Mouse (Mus musculus): ENCODE data around the gene Tom1. TPM values are rescaled to one million over a fixed set of nuclear protein-coding genes. Genes with fewer than 3 reads are reported as not detected.

The Tom1 gene
- 0.66 TPM for polyA plus RNA-seq (2014; fragmentation: Illumina TruSeq; extraction: RNeasy Lipid Tissue Mini Kit (QIAGEN cat#74804))

GRCm38 (mm10) chr8:75033511-75034243 is at the start of gene Tom1:
TSS of gene Tom1 (plus strand) at chr8:75033705.

GRCm38 (mm10) chr8:74993081-74993474 is 40.4 kb upstream of the Tom1 start, which contains the start of gene Hmgxb4:
TSS of gene Hmgxb4 (plus strand) at chr8:74993356.

GRCm38 (mm10) chr8:75093399-75094156 is 60.1 kb downstream of the Tom1 start, which contains the start of gene Hmox1:
TSS of gene Hmox1 (plus strand) at chr8:75093621.

GRCm38 (mm10) chr8:75109236-75109967 is 75.9 kb downstream of the Tom1 start, which contains the start of gene Mcm5:
TSS of gene Mcm5 (plus strand) at chr8:75109569.

Other genes with a start within 250 kb of the Tom1 start
- gene Isx, start 160.5 kb upstream of the Tom1 start, polyA plus RNA-seq (2014; fragmentation: Illumina TruSeq; extraction: RNeasy Lipid Tissue Mini Kit (QIAGEN cat#74804)) = not detected
- 43.0 TPM for gene Hmgxb4, start 40.3 kb upstream of the Tom1 start, polyA plus RNA-seq (2014; fragmentation: Illumina TruSeq; extraction: RNeasy Lipid Tissue Mini Kit (QIAGEN cat#74804))
- gene Hmox1, start 59.9 kb downstream of the Tom1 start, polyA plus RNA-seq (2014; fragmentation: Illumina TruSeq; extraction: RNeasy Lipid Tissue Mini Kit (QIAGEN cat#74804)) = 5.5 TPM
- 5.1 TPM for gene Mcm5, start 75.9 kb downstream of the Tom1 start, polyA plus RNA-seq (2014; fragmentation: Illumina TruSeq; extraction: RNeasy Lipid Tissue Mini Kit (QIAGEN cat#74804))
- gene Rasd2, start 180.2 kb downstream of the Tom1 start, polyA plus RNA-seq (2014; fragmentation: Illumina TruSeq; extraction: RNeasy Lipid Tissue Mini Kit (QIAGEN cat#74804)) = 0.46 TPM

All from ovary, adult 10 weeks (tissue).